Mouse (Mus musculus): ENCODE measurements around the gene Zmynd8. TPM values are rescaled to one million over a fixed set of nuclear protein-coding genes. Genes with fewer than 3 reads are reported as not detected.
A peak's percentile ranks its signal among the peaks of the same experiment; 100 is the strongest.

Zmynd8 gene
- total RNA-seq, 2 experiments from 2014 or later: 101 to 104 TPM

GRCm38 (mm10) chr2:165745306-165746098, 153.3 kb downstream of the Zmynd8 start:
- intact Hi-C loops (cut with DNase I): loop anchor here (5.0 kb wide), 1 partner anchor 218 kb away; no protein-coding TSS in a partner anchor
- DNase-seq (ENCODE audit: extremely low spot score in 1 of 2, low spot score in 2 of 2): peak in 1 of 2 experiments; percentile 45

- no peak for DNase-seq (ENCODE audit: extremely low spot score in 1 of 2, low spot score in 2 of 2)
- intact Hi-C loops (cut with DNase I): no loop called here
Measured at GRCm38 (mm10) chr2:165742210-165742786, 156.5 kb downstream of the Zmynd8 start.

GRCm38 (mm10) chr2:165741526-165742050, 157.2 kb downstream of the Zmynd8 start:
- intact Hi-C loops (cut with DNase I): no loop called here
- DNase-seq (ENCODE audit: extremely low spot score in 1 of 2, low spot score in 2 of 2): no peak

- intact Hi-C loops (cut with DNase I): no loop called here
- peak in 1 of 2 experiments; percentile 54 for DNase-seq (ENCODE audit: extremely low spot score in 1 of 2, low spot score in 2 of 2)
Measured at GRCm38 (mm10) chr2:165740982-165741381, 157.8 kb downstream of the Zmynd8 start.

GRCm38 (mm10) chr2:165740381-165740780, 158.4 kb downstream of the Zmynd8 start:
- intact Hi-C loops (cut with DNase I): no loop called here
- no peak for DNase-seq (ENCODE audit: extremely low spot score in 1 of 2, low spot score in 2 of 2)

GRCm38 (mm10) chr2:165736297-165736696, 162.5 kb downstream of the Zmynd8 start:
- DNase-seq (ENCODE audit: extremely low spot score in 1 of 2, low spot score in 2 of 2): no peak
- intact Hi-C loops (cut with DNase I): no loop called here

Small RNA genes lying within 50 kb of the gene (microRNA-seq; reads per million reads assigned to microRNA genes)
- not detected for gene Gm22692

Other genes with a start within 250 kb of the Zmynd8 start
- gene Ncoa3, start 93.6 kb upstream of the Zmynd8 start, total RNA-seq (2021): 10 to 100 TPM; 31.7 to 34.3 TPM